Mouse (Mus musculus) stomach, postnatal 0 days (tissue): ENCODE data around the gene Sult4a1. TPM values are rescaled to one million over a fixed set of nuclear protein-coding genes. Genes with fewer than 3 reads are reported as not detected.

Source experiments
- ATAC-seq: fragments of 200-750 bp; cut with Nextera tagmentation; 2 replicates; pipeline ENCODE4 v1.8.0; 2017; ENCODE audit not compliant: low FRiP score, low TSS enrichment
- DNase-seq: peaks from one replicate; pipeline ENCODE4 v3.0.0-alpha.2; 2016; ENCODE audit warnings: low spot score
- H3K27ac ChIP-seq: fragments of 300-500 bp; sonication (generic); replicated peaks from 2 replicates; pipeline ENCODE4 v1.5.1; 2014; ENCODE audit warnings: mild to moderate bottlenecking, control low read depth
- H3K27me3 ChIP-seq: fragments of 300-500 bp; sonication (generic); 2 replicates; pipeline ENCODE4 v1.6.1; 2014; ENCODE audit warnings: low read length; ENCODE audit not compliant: control insufficient read depth, insufficient read depth
- H3K36me3 ChIP-seq: fragments of 300-500 bp; sonication (generic); 2 replicates; pipeline ENCODE4 v1.6.1; 2014; ENCODE audit warnings: low read length, mixed read lengths; ENCODE audit not compliant: control insufficient read depth, insufficient read depth
- H3K4me1 ChIP-seq: fragments of 300-500 bp; sonication (generic); replicated peaks from 2 replicates; pipeline ENCODE4 v1.6.1; 2014; ENCODE audit warnings: antibody characterized with exemption; ENCODE audit not compliant: control insufficient read depth, insufficient read depth
- H3K4me2 ChIP-seq: fragments of 300-500 bp; sonication (generic); replicated peaks from 2 replicates; pipeline ENCODE4 v1.6.1; 2014; ENCODE audit warnings: low read depth, mild to moderate bottlenecking, control low read depth, moderate library complexity
- H3K4me3 ChIP-seq: fragments of 300-500 bp; sonication (generic); 2 replicates; pipeline ENCODE4 v1.5.1; 2014; ENCODE audit warnings: low read depth, low read length, control low read depth
- H3K9ac ChIP-seq: fragments of 300-500 bp; sonication (generic); 2 replicates; pipeline ENCODE4 v1.6.1; 2014; ENCODE audit warnings: mild to moderate bottlenecking, low read length, control low read depth, mixed read lengths
- H3K9me3 ChIP-seq: fragments of 300-500 bp; sonication (generic); 2 replicates; pipeline ENCODE4 v1.6.1; 2016; ENCODE audit warnings: low read length; ENCODE audit not compliant: control insufficient read depth
- CTCF ChIP-seq: IDR thresholded peaks from 2 replicates; pipeline ENCODE4 v1.5.1; 2016; ENCODE audit warnings: antibody characterized with exemption, low read depth, mild to moderate bottlenecking, moderate library complexity
- EP300 ChIP-seq: optimal IDR thresholded peaks from 2 replicates; pipeline ENCODE3; 2016; ENCODE audit warnings: antibody characterized with exemption
- WGBS: fragments of 180-500 bp; shearing (Covaris S2); extraction: QIAGEN DNeasy Blood & Tissue Kit; methylation state at CpG from one replicate; pipeline ENCODE4 v1.1.7; 2014; 5-methylcytosine and 5-hydroxymethylcytosine counted together
- polyA plus RNA-seq: library from polyadenylated mRNA; unstranded; fragments of >200 nt; fragmentation: Nextera tagmentation; extraction: Ambion mirVana; gene quantifications from 2 replicates; pipeline ENCODE4 v1.2.1, GENCODE M21; 2015

Sult4a1 gene
- polyA plus RNA-seq, 1 experiment from 2014 or later, result 4.0 TPM

DNA sequence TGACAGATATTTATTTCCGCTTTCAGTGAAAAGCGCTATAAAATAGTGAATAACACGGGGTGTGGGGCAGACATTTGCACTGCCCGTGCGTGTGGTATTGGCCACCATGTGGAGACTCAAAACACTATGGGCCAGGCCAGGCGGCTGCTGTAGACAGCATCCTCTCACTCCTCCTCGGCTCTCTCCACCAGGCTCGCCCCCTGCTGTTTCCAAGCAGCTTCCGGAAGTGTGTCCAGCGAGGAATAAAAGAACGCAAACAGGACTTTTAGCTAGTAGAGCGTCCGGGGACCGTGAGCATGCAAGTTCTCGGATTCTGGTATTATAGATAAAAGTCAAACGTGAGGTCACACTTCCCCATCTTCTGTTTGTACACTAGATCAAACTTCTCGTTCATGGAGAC, 28.4 kb downstream of the Sult4a1 start:
- no peaks in the 10 kb centered on the region for H3K9me3 ChIP-seq
- H3K27ac ChIP-seq, result no peak overlapping the region
- H3K4me2 ChIP-seq, result no peak overlapping the region
- H3K4me1 ChIP-seq, result no peaks in the 10 kb centered on the region
- no peaks in the 10 kb centered on the region for H3K36me3 ChIP-seq
- no peak overlapping the region for H3K4me3 ChIP-seq
- TF ChIP-seq CTCF (peak; percentile 20; the same call in 1 of the 2 replicates), EP300 (no peak)
- H3K27me3 ChIP-seq, result no peaks in the 10 kb centered on the region
- DNase-seq, result no peak
- 64% methylated on average over 17 of the region's 17 CpGs for WGBS
- no peak for ATAC-seq
- no peak overlapping the region for H3K9ac ChIP-seq

DNA sequence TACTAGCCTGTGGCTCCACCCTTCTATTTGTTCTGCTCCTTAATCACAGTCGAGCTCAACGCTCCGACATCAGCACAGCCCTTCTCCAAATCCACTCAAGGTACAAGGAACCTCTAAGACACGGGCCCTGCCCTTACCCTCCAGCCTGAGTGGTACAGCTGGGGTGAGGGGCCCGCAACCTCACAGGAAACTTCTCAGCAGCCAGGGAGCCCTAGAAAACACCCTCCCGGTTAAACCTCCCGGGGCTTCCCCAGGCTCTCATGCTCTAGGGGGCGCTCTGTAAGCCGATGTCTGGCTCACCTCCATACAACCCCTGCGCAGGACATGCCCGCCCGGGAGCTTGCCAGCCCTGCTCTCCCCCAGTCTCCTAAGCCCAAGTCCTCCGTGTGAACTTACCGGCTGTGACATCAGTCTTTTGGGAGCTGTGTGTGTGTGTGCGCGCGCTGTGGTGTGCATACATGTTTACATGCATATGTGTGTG, 30.8 kb downstream of the Sult4a1 start:
- Histone ChIP-seq H3K4me1 (no peaks in the 10 kb centered on the region), H3K9ac (no peak overlapping the region), H3K36me3 (no peaks in the 10 kb centered on the region), H3K27me3 (no peaks in the 10 kb centered on the region), H3K27ac (no peak overlapping the region), H3K9me3 (no peaks in the 10 kb centered on the region), H3K4me2 (0 out of 2 replicates have a peak overlapping the region, but pooled peaks have one; percentile 1), H3K4me3 (no peak overlapping the region)
- 21% methylated on average over 17 of the region's 17 CpGs for WGBS
- ATAC-seq, result 0 out of 2 replicates have a peak, but pooled peaks have one; percentile 11
- DNase-seq, result peak; percentile 35
- TF ChIP-seq CTCF, result peak; percentile 36; the same call in 1 of the 2 replicates
- no peak for TF ChIP-seq EP300

DNA sequence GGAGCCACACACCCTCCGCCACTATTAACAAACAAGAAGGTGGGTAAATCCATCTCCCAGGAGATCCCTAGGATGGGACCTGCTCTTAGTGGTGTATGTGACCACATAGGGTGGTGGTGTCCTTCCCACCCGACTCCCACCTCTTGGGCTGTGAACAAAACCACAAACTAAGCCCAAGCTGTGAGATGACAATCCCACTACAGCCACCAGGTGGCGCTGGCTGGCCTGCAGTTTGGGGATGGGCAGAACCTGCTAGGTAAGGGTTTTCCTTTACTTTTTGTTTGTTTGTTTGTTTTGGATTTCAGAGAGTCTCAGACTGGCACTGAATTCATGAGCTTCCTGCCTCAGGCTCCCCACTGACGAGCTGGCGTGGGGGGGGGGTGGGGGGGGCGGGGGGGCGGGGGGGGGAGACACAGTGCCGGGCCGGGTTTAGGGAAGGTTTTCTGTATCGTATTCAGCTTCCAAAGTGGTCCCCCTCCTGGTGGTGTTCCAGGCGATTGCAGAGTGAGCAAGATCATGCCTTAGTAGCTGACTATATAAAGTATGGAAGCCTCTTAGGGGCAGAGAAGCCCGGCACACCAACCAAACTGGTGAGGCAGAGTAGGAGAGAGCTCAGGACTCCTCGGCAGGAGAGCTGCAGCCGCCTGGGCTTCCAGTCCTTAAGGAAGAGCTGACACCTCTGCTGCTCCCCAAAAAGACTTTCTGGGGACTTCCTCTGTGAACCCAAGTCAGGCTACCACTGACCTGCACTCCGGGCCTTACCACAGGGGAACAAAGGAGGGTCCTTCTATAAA, 31.4 kb downstream of the Sult4a1 start:
- Histone ChIP-seq H3K9ac (no peak overlapping the region), H3K36me3 (no peaks in the 10 kb centered on the region), H3K27ac (no peak overlapping the region), H3K4me1 (no peaks in the 10 kb centered on the region), H3K9me3 (no peaks in the 10 kb centered on the region), H3K4me2 (0 out of 2 replicates have a peak overlapping the region, but pooled peaks have one; percentile 1), H3K4me3 (no peak overlapping the region), H3K27me3 (no peaks in the 10 kb centered on the region)
- WGBS, result 16% methylated on average over 13 of the region's 15 CpGs
- no peak for ATAC-seq
- DNase-seq, result peak; percentile 71
- no peak for TF ChIP-seq EP300
- peak; percentile 88 for TF ChIP-seq CTCF

DNA sequence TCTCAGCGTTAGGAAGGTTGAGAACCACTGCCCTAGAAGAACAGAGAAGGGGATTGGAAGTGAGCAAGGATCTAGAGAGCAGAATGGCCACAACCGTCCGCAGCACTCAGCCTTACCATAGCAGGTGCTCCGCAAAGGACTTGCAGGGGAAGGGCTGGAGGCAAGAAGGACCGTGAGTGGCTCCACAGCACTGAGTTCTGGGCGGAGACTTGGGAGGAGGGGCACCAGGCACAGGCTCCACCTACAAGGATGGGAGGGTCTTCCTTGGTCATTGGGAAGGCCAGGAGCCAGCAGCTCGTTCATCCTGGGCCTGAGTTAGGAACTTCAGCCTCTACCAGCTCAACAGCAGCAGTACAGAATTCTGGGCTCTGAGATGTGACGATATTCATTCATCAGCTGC, 32.5 kb downstream of the Sult4a1 start:
- Histone ChIP-seq H3K4me1 (no peaks in the 10 kb centered on the region), H3K4me2 (no peak overlapping the region), H3K4me3 (no peak overlapping the region), H3K27me3 (no peaks in the 10 kb centered on the region), H3K27ac (no peak overlapping the region), H3K36me3 (no peaks in the 10 kb centered on the region), H3K9me3 (no peaks in the 10 kb centered on the region), H3K9ac (no peak overlapping the region)
- no peak for DNase-seq
- TF ChIP-seq CTCF, result no peak
- TF ChIP-seq EP300, result no peak
- WGBS, result 30% methylated on average over 8 of the region's 8 CpGs
- no peak for ATAC-seq

DNA sequence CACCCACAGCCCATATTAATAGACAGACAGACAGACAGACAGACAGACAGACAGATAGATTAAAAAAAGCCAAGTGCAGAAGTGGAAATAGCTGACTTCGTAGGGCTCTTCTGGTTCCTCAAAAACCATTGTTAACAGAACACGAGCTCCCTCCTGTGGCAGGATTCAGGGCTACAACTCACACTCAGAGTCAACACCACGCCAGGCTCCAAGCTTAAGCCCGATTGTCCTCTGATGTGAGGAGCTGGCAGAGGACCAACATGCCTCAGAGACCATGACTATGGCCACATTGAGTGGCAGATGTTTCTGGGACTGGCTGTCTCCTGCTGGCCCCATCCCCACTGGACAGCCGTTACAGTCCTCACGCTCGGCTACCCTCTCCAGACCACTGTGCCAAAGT, 33.3 kb downstream of the Sult4a1 start:
- Histone ChIP-seq H3K4me1 (no peaks in the 10 kb centered on the region), H3K27ac (no peak overlapping the region), H3K9me3 (no peaks in the 10 kb centered on the region), H3K27me3 (no peaks in the 10 kb centered on the region), H3K36me3 (no peaks in the 10 kb centered on the region), H3K9ac (no peak overlapping the region), H3K4me2 (no peak overlapping the region), H3K4me3 (no peak overlapping the region)
- TF ChIP-seq CTCF, result peak; percentile 72
- TF ChIP-seq EP300, result no peak
- 24% methylated on average over 7 of the region's 7 CpGs for WGBS
- ATAC-seq (no peak), DNase-seq (peak; percentile 69)

DNA sequence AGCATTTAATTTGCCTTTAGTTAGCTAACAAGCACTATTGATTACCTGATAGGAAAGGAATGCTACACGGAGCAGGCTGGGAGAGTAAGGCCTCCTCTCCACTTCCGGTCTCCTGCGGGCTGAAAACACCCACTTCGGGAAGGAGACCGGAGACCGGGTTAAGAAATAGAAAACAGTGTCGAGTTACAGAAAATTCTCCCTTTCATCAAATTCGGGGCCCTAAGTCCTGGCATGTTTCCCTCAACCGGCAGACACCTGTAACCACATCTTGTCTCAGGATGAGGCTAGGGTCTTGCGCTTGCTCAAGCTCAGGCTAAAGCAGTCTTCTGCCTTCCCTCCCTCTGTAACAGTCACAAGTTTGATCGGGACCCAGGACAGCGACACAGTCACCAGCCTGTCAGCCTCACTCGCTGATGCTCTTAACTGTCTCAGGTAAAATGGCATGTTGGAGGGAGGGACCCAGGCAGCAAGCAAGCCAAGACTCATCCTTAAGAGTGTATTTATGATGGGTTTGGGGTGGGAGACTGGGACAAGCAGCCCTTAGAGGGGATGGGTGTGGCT, 35.4 kb downstream of the Sult4a1 start:
- WGBS, result 3% methylated on average over 13 of the region's 13 CpGs
- no peak overlapping the region for H3K4me2 ChIP-seq
- no peaks in the 10 kb centered on the region for H3K36me3 ChIP-seq
- no peak overlapping the region for H3K9ac ChIP-seq
- ATAC-seq, result no peak
- no peak overlapping the region for H3K4me3 ChIP-seq
- H3K4me1 ChIP-seq, result no peaks in the 10 kb centered on the region
- no peak overlapping the region for H3K27ac ChIP-seq
- no peak for TF ChIP-seq CTCF
- no peak for TF ChIP-seq EP300
- H3K27me3 ChIP-seq, result no peaks in the 10 kb centered on the region
- no peaks in the 10 kb centered on the region for H3K9me3 ChIP-seq
- DNase-seq, result no peak
